Mouse (Mus musculus) kidney, adult 11 months (tissue): ENCODE measurements at regions not wholly inside any gene's neighbourhood (a gene's known extent, or its start where the extent isn't known, plus 50 kb on each side); places are given as distances from the start of the nearest gene placed in this dataset.
A peak's percentile ranks its signal among the peaks of the same experiment; 100 is the strongest.

Experiments used
- DNase-seq: peaks from one replicate; pipeline ENCODE4 v3.0.0; 2022

- DNase-seq, result no peak
These were observed 242.6 kb downstream of the Cbln4 start for GRCm38 (mm10) chr2:171800511-171801268.

- DNase-seq, result no peak
These were observed 243.9 kb downstream of the Cbln4 start for GRCm38 (mm10) chr2:171799351-171799750.

- DNase-seq, result no peak
These were observed 252.6 kb downstream of the Cbln4 start for GRCm38 (mm10) chr2:171790686-171791085.

- no peak for DNase-seq
These were observed 276.9 kb downstream of the Cbln4 start for GRCm38 (mm10) chr2:171766193-171766930.

GRCm38 (mm10) chr2:171765071-171765470, 278.2 kb downstream of the Cbln4 start:
- DNase-seq, result no peak

GRCm38 (mm10) chr2:171753502-171753901, 289.8 kb downstream of the Cbln4 start:
- DNase-seq, result no peak

- DNase-seq, result no peak
These were observed 296.1 kb downstream of the Cbln4 start for GRCm38 (mm10) chr2:171747162-171747561.

- no peak for DNase-seq
These were observed 300.2 kb downstream of the Cbln4 start for GRCm38 (mm10) chr2:171743111-171743510.

GRCm38 (mm10) chr2:171742706-171743105, 300.6 kb downstream of the Cbln4 start:
- DNase-seq, result no peak

- no peak for DNase-seq
These were observed 305.5 kb downstream of the Cbln4 start for GRCm38 (mm10) chr2:171737761-171738160.

GRCm38 (mm10) chr2:171735061-171735490, 308.2 kb downstream of the Cbln4 start:
- DNase-seq, result no peak

- DNase-seq, result peak; percentile 5
These were observed 308.7 kb downstream of the Cbln4 start for GRCm38 (mm10) chr2:171734634-171734987.

GRCm38 (mm10) chr2:171733965-171734633, 309.2 kb downstream of the Cbln4 start:
- no peak for DNase-seq

- no peak for DNase-seq
These were observed 324.0 kb downstream of the Cbln4 start for GRCm38 (mm10) chr2:171719269-171719668.

GRCm38 (mm10) chr2:171718855-171719254, 324.4 kb downstream of the Cbln4 start:
- DNase-seq, result no peak

GRCm38 (mm10) chr2:171712816-171713570, 330.3 kb downstream of the Cbln4 start:
- no peak for DNase-seq

- no peak for DNase-seq
These were observed 349.7 kb downstream of the Cbln4 start for GRCm38 (mm10) chr2:171693526-171693925.

- DNase-seq, result no peak
These were observed 352.5 kb downstream of the Cbln4 start for GRCm38 (mm10) chr2:171690781-171691180.

GRCm38 (mm10) chr2:171689102-171689501, 354.2 kb downstream of the Cbln4 start:
- no peak for DNase-seq

- no peak for DNase-seq
These were observed 365.3 kb downstream of the Cbln4 start for GRCm38 (mm10) chr2:171677998-171678397.

GRCm38 (mm10) chr2:171677128-171677527, 366.1 kb downstream of the Cbln4 start:
- no peak for DNase-seq

- DNase-seq, result no peak
These were observed 367.2 kb downstream of the Cbln4 start for GRCm38 (mm10) chr2:171676083-171676482.

- DNase-seq, result no peak
These were observed 367.9 kb downstream of the Cbln4 start for GRCm38 (mm10) chr2:171675411-171675810.
